Mouse (Mus musculus): ENCODE measurements around the gene H2afy. TPM values are rescaled to one million over a fixed set of nuclear protein-coding genes. Genes with fewer than 3 reads are reported as not detected.
A peak's percentile ranks its signal among the peaks of the same experiment; 100 is the strongest.

Gene H2afy
- polyA plus RNA-seq, 1 experiment from 2014 or later, result 150 TPM

- TF ChIP-seq EP300 (optimal IDR thresholded peaks at IDR 0.05), result no peak
- Histone ChIP-seq H3K4me1 (replicated peaks; ENCODE audit: control insufficient read depth, insufficient read depth) (no peaks in the 10 kb centered on the region), H3K27me3 (ENCODE audit: control insufficient read depth, insufficient read depth, low read length) (no peaks in the 10 kb centered on the region), H3K4me2 (replicated peaks; ENCODE audit: low read depth) (no peak overlapping the region), H3K36me3 (ENCODE audit: control insufficient read depth, insufficient read depth, low read length) (peaks cover 38% of the 10 kb centered on the region), H3K9me3 (ENCODE audit: control insufficient read depth, low read length) (no peaks in the 10 kb centered on the region), H3K4me3 (ENCODE audit: low read depth, low read length) (no peak overlapping the region), H3K9ac (ENCODE audit: low read length) (no peak overlapping the region), H3K27ac (replicated peaks) (no peak overlapping the region)
- no peak for DNase-seq (ENCODE audit: low spot score)
- 77% methylated on average over 10 of the region's 10 CpGs for WGBS
- no peak for ATAC-seq (ENCODE audit: low FRiP score, low TSS enrichment)
Measured at GRCm38 (mm10) chr13:56125632-56126031, 10.5 kb downstream of the H2afy start.

DNA sequence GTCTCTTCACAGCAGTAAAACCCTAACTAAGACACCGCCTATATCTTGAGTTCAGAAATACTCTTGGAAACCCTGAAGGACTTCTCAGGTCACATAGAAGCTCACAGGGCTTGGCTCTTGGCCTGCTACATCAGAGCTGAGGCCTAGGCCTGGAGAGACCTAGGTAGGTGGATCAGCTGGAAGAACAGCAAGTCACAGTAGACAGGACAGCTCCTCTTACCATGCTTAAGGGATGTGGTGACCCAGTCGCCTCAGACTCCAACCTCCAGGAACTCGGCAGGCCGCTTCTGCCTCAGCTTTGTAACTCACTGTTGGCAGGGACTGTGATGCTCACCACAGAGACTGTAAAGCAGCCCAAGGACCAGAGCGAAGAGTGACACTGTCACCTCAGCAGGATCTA is 13.1 kb downstream of the H2afy start:
- no peak overlapping the region for H3K9ac ChIP-seq (ENCODE audit: low read length)
- H3K36me3 ChIP-seq (ENCODE audit: control insufficient read depth, insufficient read depth, low read length), result peaks cover 44% of the 10 kb centered on the region
- H3K4me1 ChIP-seq (replicated peaks; ENCODE audit: control insufficient read depth, insufficient read depth), result no peaks in the 10 kb centered on the region
- ATAC-seq (ENCODE audit: low FRiP score, low TSS enrichment), result no peak
- no peaks in the 10 kb centered on the region for H3K27me3 ChIP-seq (ENCODE audit: control insufficient read depth, insufficient read depth, low read length)
- DNase-seq (ENCODE audit: low spot score), result no peak
- H3K27ac ChIP-seq (replicated peaks), result no peak overlapping the region
- TF ChIP-seq EP300 (optimal IDR thresholded peaks at IDR 0.05) (no peak), CTCF (IDR thresholded peaks at IDR 0.05; ENCODE audit: low read depth) (no peak)
- no peaks in the 10 kb centered on the region for H3K9me3 ChIP-seq (ENCODE audit: control insufficient read depth, low read length)
- 96% methylated on average over 5 of the region's 5 CpGs for WGBS
- no peak overlapping the region for H3K4me3 ChIP-seq (ENCODE audit: low read depth, low read length)
- H3K4me2 ChIP-seq (replicated peaks; ENCODE audit: low read depth), result no peak overlapping the region

- 0 out of 2 replicates have a peak overlapping the region, but pooled peaks have one; percentile 18 for H3K9ac ChIP-seq (ENCODE audit: low read length)
- H3K27me3 ChIP-seq (ENCODE audit: control insufficient read depth, insufficient read depth, low read length), result no peaks in the 10 kb centered on the region
- TF ChIP-seq EP300 (optimal IDR thresholded peaks at IDR 0.05), result no peak
- no peak for TF ChIP-seq CTCF (IDR thresholded peaks at IDR 0.05; ENCODE audit: low read depth)
- H3K4me1 ChIP-seq (replicated peaks; ENCODE audit: control insufficient read depth, insufficient read depth), result peaks cover 22% of the 10 kb centered on the region
- DNase-seq (ENCODE audit: low spot score) (no peak), ATAC-seq (ENCODE audit: low FRiP score, low TSS enrichment) (no peak)
- WGBS, result 54% methylated on average over 9 of the region's 9 CpGs
- H3K4me3 ChIP-seq (ENCODE audit: low read depth, low read length), result no peak overlapping the region
- no peak overlapping the region for H3K27ac ChIP-seq (replicated peaks)
- H3K36me3 ChIP-seq (ENCODE audit: control insufficient read depth, insufficient read depth, low read length), result peaks cover 15% of the 10 kb centered on the region
- H3K9me3 ChIP-seq (ENCODE audit: control insufficient read depth, low read length), result no peaks in the 10 kb centered on the region
- H3K4me2 ChIP-seq (replicated peaks; ENCODE audit: low read depth), result no peak overlapping the region
Measured at GRCm38 (mm10) chr13:56117991-56118765, 18.0 kb downstream of the H2afy start.

GRCm38 (mm10) chr13:56115906-56116305 is 20.3 kb downstream of the H2afy start:
- Histone ChIP-seq H3K9ac (ENCODE audit: low read length) (peak overlapping the region; percentile 19; the same call in 1 of the 2 replicates), H3K4me3 (ENCODE audit: low read depth, low read length) (no peak overlapping the region), H3K4me2 (replicated peaks; ENCODE audit: low read depth) (0 out of 2 replicates have a peak overlapping the region, but pooled peaks have one; percentile 9), H3K36me3 (ENCODE audit: control insufficient read depth, insufficient read depth, low read length) (peaks cover 9% of the 10 kb centered on the region; the same call in 1 of the 2 replicates), H3K27me3 (ENCODE audit: control insufficient read depth, insufficient read depth, low read length) (no peaks in the 10 kb centered on the region), H3K4me1 (replicated peaks; ENCODE audit: control insufficient read depth, insufficient read depth) (peaks cover 33% of the 10 kb centered on the region), H3K9me3 (ENCODE audit: control insufficient read depth, low read length) (no peaks in the 10 kb centered on the region), H3K27ac (replicated peaks) (peak overlapping the region; percentile 15)
- no peak for DNase-seq (ENCODE audit: low spot score)
- TF ChIP-seq EP300 (optimal IDR thresholded peaks at IDR 0.05) (no peak), CTCF (IDR thresholded peaks at IDR 0.05; ENCODE audit: low read depth) (no peak)
- 13% methylated on average over 3 of the region's 3 CpGs for WGBS
- ATAC-seq (ENCODE audit: low FRiP score, low TSS enrichment), result no peak

- Histone ChIP-seq H3K4me1 (replicated peaks; ENCODE audit: control insufficient read depth, insufficient read depth) (peaks cover 36% of the 10 kb centered on the region), H3K36me3 (ENCODE audit: control insufficient read depth, insufficient read depth, low read length) (peaks cover 7% of the 10 kb centered on the region; the same call in 1 of the 2 replicates), H3K4me2 (replicated peaks; ENCODE audit: low read depth) (0 out of 2 replicates have a peak overlapping the region, but pooled peaks have one; percentile 11), H3K27me3 (ENCODE audit: control insufficient read depth, insufficient read depth, low read length) (no peaks in the 10 kb centered on the region), H3K4me3 (ENCODE audit: low read depth, low read length) (no peak overlapping the region), H3K27ac (replicated peaks) (peak overlapping the region; percentile 88), H3K9me3 (ENCODE audit: control insufficient read depth, low read length) (no peaks in the 10 kb centered on the region), H3K9ac (ENCODE audit: low read length) (peak overlapping the region; percentile 23; the same call in 1 of the 2 replicates)
- ATAC-seq (ENCODE audit: low FRiP score, low TSS enrichment) (no peak), DNase-seq (ENCODE audit: low spot score) (peak; percentile 52)
- 24% methylated on average over 9 of the region's 9 CpGs for WGBS
- TF ChIP-seq CTCF (IDR thresholded peaks at IDR 0.05; ENCODE audit: low read depth) (no peak), EP300 (optimal IDR thresholded peaks at IDR 0.05) (no peak)
Measured at GRCm38 (mm10) chr13:56115386-56115785, 20.8 kb downstream of the H2afy start.
